Mouse (Mus musculus): ENCODE measurements around the gene Gm5737.

DNA sequence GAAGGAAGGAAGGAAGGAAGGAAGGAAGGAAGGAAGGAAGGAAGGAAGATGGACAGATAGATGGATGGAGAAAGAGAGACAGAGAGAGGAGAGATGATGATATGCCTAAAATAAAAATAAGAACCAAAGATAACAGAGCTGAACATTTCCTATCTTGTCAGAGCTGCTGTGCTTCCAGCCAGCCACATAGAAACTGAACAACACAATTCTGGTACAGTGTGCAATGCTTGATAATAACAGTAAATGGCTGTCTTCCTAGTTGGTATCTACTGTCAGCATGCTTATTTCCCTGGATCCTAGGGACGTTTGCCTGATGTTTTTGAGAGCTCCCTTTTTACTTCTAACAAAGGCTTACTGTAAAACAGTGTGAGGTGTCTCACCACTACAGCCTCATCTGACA lies 40.8 kb upstream of the Gm5737 start:
- TF ChIP-seq CTCF (IDR thresholded peaks at IDR 0.05; ENCODE audit: low read depth, low read length) (no peak), POLR2A (IDR thresholded peaks at IDR 0.05; ENCODE audit: borderline replicate concordance, low read depth, low read length) (no peak)

All from bone marrow macrophage, adult 2 months (primary cell).